ENCODE assay signal across 7 mouse cellular contexts in genomic region chr3:35102715-35103591, GRCm38 (mm10).
DNase-seq lines count a peak whose midpoint lies in the region; ATAC-seq and TF ChIP-seq lines count a peak whose summit lies in the region.

No protein-coding gene starts in this region.

- 28% methylated on average over 13 of the region's 13 CpGs for WGBS in embryonic facial prominence, embryonic 11.5 days
- 55% methylated on average over 13 of the region's 13 CpGs for WGBS in small intestine, adult 2 months

- no peak overlapping the region for H3K4me2 ChIP-seq in embryonic facial prominence, embryonic 11.5 days (ENCODE audit: low read depth, low read length)

- no peaks in the 10 kb centered on the region for H3K9me3 ChIP-seq in ES-E14 (ENCODE audit: control insufficient read depth, insufficient read depth, low read depth, low read length)
- H3K9me3 ChIP-seq in embryonic facial prominence, embryonic 11.5 days (replicated peaks; ENCODE audit: control insufficient read depth, low read length) = no peaks in the 10 kb centered on the region

- no peak for TF ChIP-seq POLR2A in small intestine, adult 2 months (IDR thresholded peaks at IDR 0.05; ENCODE audit: low read depth, low read length)

- peaks cover 0 to 4% of the 10 kb centered on the region in 2 experiments; a peak in 2 of 4 replicates for H3K4me1 ChIP-seq in ES-E14 (ENCODE audit: control insufficient read depth in 2 of 2, insufficient read depth in 2 of 2, low read length in 2 of 2, poor library complexity in 1 of 2)
- H3K4me1 ChIP-seq in embryonic facial prominence, embryonic 11.5 days (ENCODE audit: control insufficient read depth, insufficient read depth, low read length) = no peaks in the 10 kb centered on the region
- H3K4me1 ChIP-seq in small intestine, adult 2 months (ENCODE audit: control insufficient read depth, insufficient read depth, insufficient read length, low read length) = no peaks in the 10 kb centered on the region

- in situ Hi-C loops in ES-E14 (cut with MboI; ENCODE audit: low sequenced_read_pairs in 2 of 2, unreplicated experiment in 2 of 2) = loop anchor here in 1 of 2 experiments (25.0 kb wide), 1 partner anchor 316 kb away; no protein-coding TSS in a partner anchor

- H3K9ac ChIP-seq in ES-E14 (ENCODE audit: insufficient read depth, low read depth, low read length, poor library complexity, severe bottlenecking) = no peak overlapping the region
- no peak overlapping the region for H3K9ac ChIP-seq in embryonic facial prominence, embryonic 11.5 days (replicated peaks; ENCODE audit: low read length)

- peak; percentile 68; the same call in 1 of the 2 replicates for TF ChIP-seq CTCF in small intestine, adult 2 months (IDR thresholded peaks at IDR 0.05; ENCODE audit: extremely low read depth, insufficient read length, insufficient replicate concordance, low read depth, low read length)

- DNase-seq in ES-E14 (ENCODE audit: low read depth, low spot score) = peak; percentile 65
- DNase-seq in adrenal gland, adult 2 months = peak; percentile 47
- DNase-seq in embryonic facial prominence, embryonic 11.5 days (ENCODE audit: low spot score) = peak; percentile 87
- DNase-seq in layer of hippocampus, adult 8-10 months (ENCODE audit: low spot score in 2 of 2) = peak; percentile 46 to 69

- H3K27ac ChIP-seq in ES-E14 (ENCODE audit: insufficient read depth, low read depth, low read length, poor library complexity, severe bottlenecking) = no peak overlapping the region
- no peak overlapping the region for H3K27ac ChIP-seq in embryonic facial prominence, embryonic 11.5 days (replicated peaks; ENCODE audit: low read depth, low read length)
- no peak overlapping the region for H3K27ac ChIP-seq in small intestine, adult 2 months (ENCODE audit: insufficient read depth, low read depth, low read length)

- H3K4me3 ChIP-seq in ES-E14 (ENCODE audit: insufficient read depth in 1 of 2, low read depth in 1 of 2, low read length in 2 of 2, poor library complexity in 1 of 2, severe bottlenecking in 1 of 2) = no peak overlapping the region
- no peak overlapping the region for H3K4me3 ChIP-seq in embryonic facial prominence, embryonic 11.5 days (ENCODE audit: low read depth, low read length)
- H3K4me3 ChIP-seq in small intestine, adult 2 months (ENCODE audit: low read depth, low read length) = no peak overlapping the region

- H3K27me3 ChIP-seq in embryonic facial prominence, embryonic 11.5 days (ENCODE audit: control insufficient read depth, insufficient read depth, low read length) = no peaks in the 10 kb centered on the region
- no peaks in the 10 kb centered on the region for H3K27me3 ChIP-seq in small intestine, adult 2 months (ENCODE audit: control insufficient read depth, insufficient read depth, low read length)

- no peak for ATAC-seq in embryonic facial prominence, embryonic 11.5 days (replicated peaks; ENCODE audit: insufficient number of reproducible peaks, low FRiP score, low TSS enrichment, low read depth)
- peak; percentile 51 to 69; a peak in 2 of 4 replicates for ATAC-seq in hematopoietic stem cell, adult 5-6 weeks (replicated peaks in 1 of 2; ENCODE audit: insufficient read depth in 1 of 2, low FRiP score in 2 of 2, low TSS enrichment in 1 of 2, low read depth in 1 of 2, poor library complexity in 2 of 2, severe bottlenecking in 2 of 2)
- ATAC-seq in megakaryocyte progenitor cell, adult 5-6 weeks (replicated peaks; ENCODE audit: poor library complexity) = peak; percentile 64

- H3K36me3 ChIP-seq in ES-E14 (ENCODE audit: control insufficient read depth, insufficient read depth, low read length, poor library complexity, severe bottlenecking) = no peaks in the 10 kb centered on the region
- no peaks in the 10 kb centered on the region for H3K36me3 ChIP-seq in embryonic facial prominence, embryonic 11.5 days (replicated peaks; ENCODE audit: control insufficient read depth, insufficient read depth, low read depth, low read length)
- no peaks in the 10 kb centered on the region for H3K36me3 ChIP-seq in small intestine, adult 2 months (ENCODE audit: control insufficient read depth, insufficient read depth, low read length)

TF ChIP-seq in ES-E14, 5 proteins besides CTCF, POLR2A, EP300 and RAD21:
- TF ChIP-seq ZNF384 (IDR thresholded peaks at IDR 0.05; ENCODE audit: low read depth, low read length) (no peak), ZC3H11A (IDR thresholded peaks at IDR 0.05; ENCODE audit: borderline replicate concordance, low read depth, low read length) (peak; percentile 98), CHD2 (IDR thresholded peaks at IDR 0.05; ENCODE audit: low read depth, low read length) (no peak), MAFK (IDR thresholded peaks at IDR 0.05; ENCODE audit: insufficient read depth, low read depth, low read length) (no peak), HCFC1 (IDR thresholded peaks at IDR 0.05; ENCODE audit: borderline replicate concordance, insufficient read depth, low read length) (no peak)
